Mouse (Mus musculus): ENCODE measurements around the gene Memo1. TPM values are rescaled to one million over a fixed set of nuclear protein-coding genes. Genes with fewer than 3 reads are reported as not detected.

Gene Memo1
- total and polyA plus RNA-seq, 3 experiments: 47.7 to 133 (median 76.4) TPM

GRCm38 (mm10) chr17:74316309-74316863, 21.1 kb upstream of the Memo1 start (continued):
- TF ChIP-seq CHD1 (IDR thresholded peaks at IDR 0.05; ENCODE audit: low read depth, low read length) (no peak), UBTF (IDR thresholded peaks at IDR 0.05; ENCODE audit: low read depth, low read length) (peak; percentile 88; the same call in 1 of the 2 replicates), ZNF384 (IDR thresholded peaks at IDR 0.05; ENCODE audit: low read depth, low read length) (no peak), CHD2 (IDR thresholded peaks at IDR 0.05; ENCODE audit: low read length) (no peak), PAX5 (IDR thresholded peaks at IDR 0.05; ENCODE audit: low read length) (no peak), USF2 (conservative IDR thresholded peaks at IDR 0.05; ENCODE audit: low read depth, low read length) (no peak), MAZ (IDR thresholded peaks at IDR 0.05; ENCODE audit: low read depth, low read length) (no peak), KAT2A (IDR thresholded peaks at IDR 0.05; ENCODE audit: insufficient replicate concordance, low read length) (peak; percentile 77; the same call in 1 of the 2 replicates), NRF1 (IDR thresholded peaks at IDR 0.05; ENCODE audit: low read depth, low read length) (peak; percentile 97), EP300 (IDR thresholded peaks at IDR 0.05; ENCODE audit: low read length) (no peak), ZKSCAN1 (IDR thresholded peaks at IDR 0.05; ENCODE audit: borderline replicate concordance, low read depth, low read length) (no peak)

GRCm38 (mm10) chr17:74315445-74316308, 20.4 kb upstream of the Memo1 start:
- in situ Hi-C loops (cut with MboI; ENCODE audit: low pct_ligation_motif_present, low pct_unique_long_range_greater_than_20kb, low sequenced_read_pairs): loop anchor here (25.0 kb wide), 1 partner anchor 303 kb away; no protein-coding TSS in a partner anchor
- Histone ChIP-seq H3K79me2 (replicated peaks; ENCODE audit: control insufficient read depth, extremely low read depth, insufficient read depth, poor library complexity, severe bottlenecking) (no peaks in the 10 kb centered on the region; the same call in 1 of the 2 replicates), H3K27ac (ENCODE audit: insufficient read depth, low read depth) (peak overlapping the region; percentile 50; the same call in 1 of the 2 replicates), H3K9ac (ENCODE audit: insufficient read depth, low read depth) (peak overlapping the region; percentile 97), H3K27me3 (replicated peaks) (no peaks in the 10 kb centered on the region), H3K4me1 (ENCODE audit: control insufficient read depth in 1 of 2, insufficient read depth in 2 of 2) (peaks cover 2 to 22% of the 10 kb centered on the region in 2 experiments; a peak in 3 of 4 replicates), H3K4me3 (replicated peaks in 1 of 3; ENCODE audit: low read depth in 2 of 3, low read length in 2 of 3, poor library complexity in 1 of 3) (peak overlapping the region; percentile 77 to 88 (median 88)), H3K36me3 (replicated peaks in 1 of 2; ENCODE audit: control insufficient read depth in 1 of 2, insufficient read depth in 1 of 2, low read length in 1 of 2) (peaks cover 8 to 35% of the 10 kb centered on the region in 2 experiments), H3K9me3 (replicated peaks; ENCODE audit: low read length) (no peaks in the 10 kb centered on the region), H3K4me2 (ENCODE audit: insufficient read depth, low read depth, poor library complexity, severe bottlenecking) (peak overlapping the region; percentile 88)
- no peak for DNase-seq (ENCODE audit: extremely low read depth)
- dilution Hi-C loops (cut with MboI; ENCODE audit: extremely low pct_ligation_motif_present, extremely low pct_unique_long_range_greater_than_20kb, low sequenced_read_pairs): no loop called here
- TF ChIP-seq JUND (conservative IDR thresholded peaks at IDR 0.05; ENCODE audit: low read depth, low read length) (no peak), RAD21 (IDR thresholded peaks at IDR 0.05; ENCODE audit: low read depth, low read length) (no peak), CHD2 (IDR thresholded peaks at IDR 0.05; ENCODE audit: low read length) (0 out of 2 replicates have a peak, but pooled peaks have one; percentile 13), SIN3A (IDR thresholded peaks at IDR 0.05; ENCODE audit: low read length) (no peak; the same call in none of the 2 replicates), USF2 (conservative IDR thresholded peaks at IDR 0.05; ENCODE audit: low read depth, low read length) (no peak), ZNF384 (IDR thresholded peaks at IDR 0.05; ENCODE audit: low read depth, low read length) (peak; percentile 49), JUN (IDR thresholded peaks at IDR 0.05; ENCODE audit: insufficient read depth, low read depth, low read length) (no peak), EP300 (IDR thresholded peaks at IDR 0.05; ENCODE audit: low read length) (no peak), E2F4 (IDR thresholded peaks at IDR 0.05; ENCODE audit: insufficient replicate concordance, low read depth, low read length) (no peak), POLR2AphosphoS2 (IDR thresholded peaks at IDR 0.05; ENCODE audit: low read depth, low read length) (no peak), ZC3H11A (IDR thresholded peaks at IDR 0.05; ENCODE audit: low read depth, low read length) (no peak), MAFK (IDR thresholded peaks at IDR 0.05; ENCODE audit: insufficient replicate concordance, low read length) (no peak), BHLHE40 (IDR thresholded peaks at IDR 0.05; ENCODE audit: low read depth, low read length) (no peak), MAZ (IDR thresholded peaks at IDR 0.05; ENCODE audit: low read depth, low read length) (no peak), ZKSCAN1 (IDR thresholded peaks at IDR 0.05; ENCODE audit: borderline replicate concordance, low read depth, low read length) (no peak), RCOR1 (conservative IDR thresholded peaks at IDR 0.05; ENCODE audit: low read depth, low read length) (no peak)

Measured in CH12.LX (cell line).